Mouse (Mus musculus): ENCODE data around the gene Cpeb1.
A peak's percentile ranks its signal among the peaks of the same experiment; 100 is the strongest.

Gene Cpeb1

DNA sequence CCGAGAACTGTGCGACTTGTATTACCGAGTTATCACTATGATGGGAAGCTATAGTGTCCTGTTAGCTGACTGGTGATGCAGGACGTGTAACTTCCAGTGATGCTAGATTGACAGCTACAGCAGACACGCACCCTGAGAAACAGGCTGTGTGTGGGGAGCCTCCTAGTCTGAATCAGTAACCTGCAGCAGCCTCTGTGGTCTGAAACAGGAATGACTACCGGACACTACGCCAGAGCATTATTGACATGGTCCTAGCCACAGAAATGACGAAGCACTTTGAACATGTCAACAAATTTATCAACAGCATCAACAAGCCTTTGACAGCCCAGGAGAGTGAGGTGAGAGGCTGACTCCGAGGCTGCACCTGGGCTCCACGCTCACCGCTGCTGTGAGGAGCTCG lies 129.2 kb downstream of the Cpeb1 start:
- DNase-seq: no peak

DNA sequence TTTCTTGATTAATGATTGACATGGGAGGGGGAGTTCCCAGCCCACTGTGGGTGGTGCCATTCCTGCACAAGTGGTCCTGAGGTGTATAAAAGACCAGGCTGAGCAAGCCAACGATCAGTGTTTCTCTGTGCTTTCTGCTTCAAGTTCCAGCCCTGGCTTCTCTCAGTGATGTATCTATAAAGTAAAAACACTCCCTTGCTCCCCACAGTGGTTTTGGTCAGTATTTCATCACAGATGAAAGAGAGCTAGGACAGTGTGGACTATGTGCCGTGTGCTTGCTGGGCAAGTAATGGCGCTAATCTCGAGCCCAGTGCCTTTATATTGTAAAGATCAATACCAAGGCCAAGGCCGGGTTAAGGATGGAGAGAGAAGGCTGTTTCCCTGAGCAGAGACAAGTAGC lies 133.5 kb downstream of the Cpeb1 start:
- DNase-seq: no peak

DNA sequence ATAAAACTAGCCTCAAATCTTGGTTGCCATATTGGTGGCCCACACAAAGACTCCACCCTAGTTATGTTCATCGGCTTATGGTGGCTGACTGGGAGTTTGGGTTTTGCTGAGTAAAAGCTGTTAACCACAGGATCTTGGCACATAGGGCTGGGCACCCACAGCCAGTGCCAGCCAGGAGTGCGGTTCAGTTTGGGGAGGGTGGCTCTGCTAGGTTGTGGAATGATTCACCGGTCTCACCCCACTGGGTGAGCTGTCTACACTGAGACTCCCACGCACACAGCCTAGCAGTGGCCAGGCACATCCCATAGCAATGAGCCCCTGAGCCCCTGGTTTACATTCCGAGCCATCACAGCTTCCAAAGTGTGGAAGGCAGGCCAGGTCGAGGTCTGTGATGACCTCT lies 135.5 kb downstream of the Cpeb1 start:
- DNase-seq: no peak

DNA sequence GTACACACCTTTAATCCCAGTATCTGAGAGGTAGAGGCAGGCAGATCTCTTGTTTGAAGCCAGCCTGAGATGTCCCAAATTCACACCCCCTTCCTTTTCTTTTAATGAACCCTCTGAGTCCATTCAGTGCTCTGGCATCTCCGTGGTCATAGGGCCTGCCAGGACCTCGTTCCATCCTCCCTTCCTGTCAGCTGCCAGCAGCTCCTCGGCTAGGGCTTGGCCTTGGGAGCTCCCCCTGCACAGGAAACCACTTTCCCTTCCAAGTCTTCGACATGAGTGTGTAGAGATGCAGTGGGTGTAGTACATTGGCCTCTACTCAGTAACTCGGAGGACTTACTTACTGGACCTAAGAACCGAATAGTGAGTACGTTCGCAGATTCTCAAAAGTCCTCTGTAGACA lies 139.7 kb downstream of the Cpeb1 start:
- DNase-seq: peak in 1 of 2 experiments; percentile 22

DNA sequence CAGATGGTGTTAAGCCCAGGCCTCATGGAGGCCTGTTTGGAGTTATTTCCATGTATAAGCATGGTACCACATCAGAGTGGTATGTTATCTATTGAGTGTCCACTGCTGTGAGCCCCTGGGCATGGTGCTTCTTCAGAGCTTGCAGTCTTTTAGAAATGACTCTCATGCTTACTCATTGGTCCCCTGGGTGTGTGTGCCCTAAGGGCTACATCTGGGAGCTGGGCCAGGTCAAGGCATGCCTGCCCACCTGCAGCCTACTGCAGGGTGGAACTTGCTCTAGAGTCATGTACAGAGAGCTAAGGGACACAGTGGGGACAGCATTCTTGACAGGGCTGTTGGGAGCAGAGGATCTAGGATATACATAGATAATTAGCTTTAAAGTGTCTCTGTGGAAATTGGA lies 143.7 kb downstream of the Cpeb1 start:
- DNase-seq: no peak

DNA sequence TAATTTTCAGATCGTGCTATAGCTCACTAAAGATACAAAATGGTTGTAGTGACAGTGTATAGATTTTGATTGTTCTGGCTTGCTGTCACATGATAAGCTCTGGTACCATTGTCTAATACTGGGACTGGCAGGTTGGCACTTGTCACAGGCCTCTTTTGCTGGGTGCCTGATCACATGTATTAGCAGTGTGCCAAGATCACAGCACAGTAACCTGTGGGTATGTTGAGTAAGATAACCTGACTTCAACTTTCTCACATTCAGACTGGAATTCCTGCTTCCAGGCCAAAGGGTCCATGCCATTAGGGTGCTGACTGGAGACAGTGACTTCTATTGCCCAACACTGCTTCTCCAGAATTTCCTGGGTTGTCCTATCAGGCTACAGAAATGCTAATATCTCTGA lies 144.1 kb downstream of the Cpeb1 start:
- DNase-seq: no peak

DNA sequence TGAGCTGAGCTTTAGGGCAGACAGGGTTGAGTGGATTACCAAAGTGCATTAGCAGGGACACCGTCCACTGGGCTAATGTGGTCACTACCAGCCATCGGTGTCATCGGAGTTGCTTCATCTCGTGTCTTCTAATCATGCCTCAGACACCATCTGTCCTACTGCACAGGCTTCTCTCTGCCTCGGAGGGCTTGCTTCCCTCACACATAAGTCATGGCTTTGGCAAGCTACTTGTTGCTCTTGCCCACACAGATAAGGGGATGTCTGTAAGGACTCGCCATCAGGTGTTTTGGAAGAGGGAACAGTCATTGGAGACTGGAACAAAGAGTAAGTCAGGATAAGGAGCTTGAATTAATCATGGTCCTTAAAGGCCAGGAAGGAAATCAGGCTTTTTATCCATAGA lies 146.0 kb downstream of the Cpeb1 start:
- no peak for DNase-seq

DNA sequence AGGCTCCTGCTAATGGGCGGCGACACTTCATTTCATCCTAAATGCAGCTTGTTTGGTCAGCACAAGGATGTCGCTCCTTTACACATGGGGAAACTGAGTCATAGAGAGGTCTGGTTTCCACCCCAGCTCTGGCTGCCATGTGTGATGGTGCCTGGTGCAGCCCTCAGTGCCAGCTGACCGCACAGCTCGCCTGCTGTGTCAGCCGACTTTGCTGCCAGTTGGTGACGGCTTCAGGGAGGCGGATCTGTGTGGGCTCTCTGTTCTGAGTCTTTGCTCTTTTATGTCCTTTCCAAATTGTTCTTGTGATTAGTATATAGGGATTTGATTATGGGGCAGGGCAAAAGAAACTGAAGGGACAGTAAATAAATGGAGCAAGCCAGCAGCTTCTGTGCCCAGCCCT lies 147.5 kb downstream of the Cpeb1 start:
- peak; percentile 60 to 68 for DNase-seq

DNA sequence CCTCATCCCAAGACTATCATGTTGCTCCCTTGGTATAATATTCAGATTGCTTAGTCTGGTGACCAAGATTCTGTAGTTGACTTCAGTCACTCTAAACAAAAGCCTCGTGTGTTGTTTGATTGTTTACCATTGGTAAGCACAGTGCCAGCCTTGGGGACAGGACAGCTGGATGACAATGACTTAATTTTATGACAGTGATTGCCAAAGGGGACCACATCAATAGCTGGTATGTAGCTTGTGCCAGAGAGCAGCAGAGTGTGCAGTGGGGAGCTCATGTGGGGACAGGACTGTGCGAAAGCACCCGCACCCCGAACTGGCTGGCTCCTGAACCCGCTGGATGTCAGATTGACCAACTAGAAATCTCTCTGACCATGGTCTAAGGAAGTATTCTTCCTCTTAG lies 150.6 kb downstream of the Cpeb1 start:
- DNase-seq: no peak

DNA sequence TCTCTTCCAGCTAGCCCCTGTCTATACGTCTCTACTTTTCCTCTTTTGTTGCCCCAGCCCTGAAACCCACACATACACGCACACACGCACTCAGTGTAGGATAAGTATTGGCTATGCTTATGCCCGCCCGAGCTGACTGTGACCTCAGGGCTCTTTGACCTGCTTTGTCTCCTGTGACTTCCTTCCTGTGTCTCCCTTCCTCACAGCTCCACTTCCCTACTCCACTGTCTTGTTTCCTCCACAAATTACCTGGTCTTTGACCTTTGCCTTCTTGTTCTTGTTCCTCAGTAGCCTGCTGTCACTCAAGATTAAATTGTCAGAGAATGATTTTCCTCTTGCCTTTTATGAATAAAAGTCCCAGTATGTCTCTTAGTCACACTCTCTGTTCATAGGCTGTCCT lies 151.2 kb downstream of the Cpeb1 start:
- DNase-seq: no peak

DNA sequence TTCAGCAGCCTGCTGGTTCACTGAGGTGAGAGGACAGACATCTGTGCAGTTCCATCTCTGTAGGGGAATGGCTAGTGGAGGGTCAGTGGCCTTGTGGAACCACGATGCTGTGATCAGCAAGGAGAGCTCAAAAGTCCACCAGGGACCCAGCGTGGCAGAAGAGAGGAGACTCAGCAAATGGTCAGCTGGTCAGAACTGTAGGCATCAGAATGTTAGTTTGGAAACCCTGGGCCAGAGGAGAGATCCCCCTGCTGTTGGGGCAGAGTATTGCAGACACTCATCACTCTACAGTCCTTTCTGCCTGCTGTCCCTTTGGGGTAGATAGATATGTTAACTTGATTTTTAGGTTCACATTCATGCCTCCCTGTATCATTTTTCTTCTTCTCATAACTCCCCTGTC lies 151.6 kb downstream of the Cpeb1 start:
- DNase-seq: no peak

DNA sequence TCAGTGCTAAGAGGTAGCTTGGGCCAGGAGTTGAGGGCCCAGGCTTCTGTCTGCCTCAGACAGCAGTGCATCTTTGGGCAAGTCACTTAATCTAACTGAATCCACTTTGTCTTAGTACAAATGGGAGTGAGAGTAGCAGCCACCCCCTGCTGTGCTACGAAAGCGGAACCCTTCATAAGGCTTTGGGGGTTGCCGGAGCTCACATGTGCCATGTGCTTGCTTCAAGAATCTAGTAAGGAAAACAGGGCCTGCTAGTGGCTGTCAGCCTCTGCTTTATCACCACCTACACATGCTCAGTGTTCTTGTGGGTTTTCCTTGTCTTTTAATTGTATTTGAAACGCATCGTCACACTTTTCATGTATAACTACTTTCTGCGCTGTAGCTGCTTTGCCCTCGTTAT lies 153.9 kb downstream of the Cpeb1 start:
- no peak for DNase-seq

DNA sequence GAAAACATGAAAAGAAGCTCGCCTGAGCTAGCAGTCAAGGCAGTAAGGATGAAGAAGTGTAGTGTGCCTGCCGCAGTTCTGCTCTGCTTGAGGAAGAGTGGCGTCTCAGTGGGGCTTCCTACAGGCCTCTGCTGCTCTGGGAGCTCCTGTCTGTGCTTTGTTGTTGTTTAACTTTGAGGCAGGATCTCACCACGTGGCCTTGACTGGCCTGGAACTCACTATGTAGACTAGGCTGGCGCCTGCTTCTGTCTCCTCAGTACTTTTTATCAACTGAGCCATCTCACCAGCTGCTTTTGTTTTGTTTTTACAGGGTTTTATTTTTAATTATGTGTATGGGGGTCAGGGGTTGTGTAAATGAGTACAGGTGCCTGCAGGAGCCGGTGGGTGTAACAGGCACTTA lies 157.1 kb downstream of the Cpeb1 start:
- no peak for DNase-seq
